ENCODE assay signal across 7 mouse cellular contexts in the genomic region with DNA sequence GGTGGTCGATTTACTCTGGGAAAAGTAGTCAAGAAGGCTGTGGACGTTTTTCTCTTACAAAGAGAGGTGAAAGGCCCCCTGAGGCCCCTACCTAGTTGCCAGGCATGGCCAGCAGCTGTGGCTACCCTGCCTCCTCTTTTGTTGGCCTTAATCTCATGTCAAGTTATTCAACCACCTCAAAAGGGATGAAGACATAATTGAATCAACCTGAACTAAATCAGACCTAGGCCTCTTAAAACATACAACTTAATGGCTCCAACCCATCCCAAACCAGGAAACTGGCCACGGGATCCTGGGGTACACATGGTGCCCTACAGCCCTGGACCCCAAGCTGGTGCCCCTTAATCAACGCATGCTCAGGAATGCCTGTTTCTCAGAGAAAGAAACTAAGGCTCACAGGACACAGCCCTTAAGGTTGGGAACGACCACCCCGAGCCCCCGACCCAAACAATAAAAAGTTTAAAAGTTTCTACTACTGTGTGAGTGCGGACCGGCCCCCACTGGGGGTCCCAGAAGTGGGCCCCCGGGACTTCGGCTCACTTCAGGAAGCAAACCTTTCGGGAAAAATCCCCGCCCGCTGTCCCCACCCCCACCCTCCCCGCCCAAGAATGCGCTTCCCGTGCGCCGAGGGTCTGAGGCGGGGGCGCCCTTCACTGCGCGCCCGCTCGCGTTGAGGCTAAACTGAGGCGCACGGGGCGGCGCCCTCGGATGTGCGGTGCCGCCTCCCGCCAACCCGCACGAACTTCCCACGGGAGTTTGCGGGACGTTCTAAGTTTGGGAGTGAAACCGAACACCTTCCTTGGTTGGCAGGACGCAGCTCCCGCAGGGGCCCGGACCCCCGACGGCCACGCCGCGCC. TPM values are rescaled to one million over a fixed set of nuclear protein-coding genes. Genes with fewer than 3 reads are reported as not detected.
A peak's percentile ranks its signal among the peaks of the same experiment; 100 is the strongest.
DNase-seq lines count a peak whose midpoint lies in the region; ATAC-seq and TF ChIP-seq lines count a peak whose summit lies in the region.

No protein-coding gene starts in this region.

- H3K9ac ChIP-seq in hindbrain, embryonic 16.5 days (ENCODE audit: low read depth, low read length), result peak overlapping the region; percentile 81

- no peak for TF ChIP-seq CTCF in G1E (IDR thresholded peaks at IDR 0.05; ENCODE audit: low read depth, low read length)
- no peak for TF ChIP-seq CTCF in thymus, adult 2 months (IDR thresholded peaks at IDR 0.05; ENCODE audit: borderline replicate concordance, control insufficient read depth, extremely low read depth, insufficient read depth, low read length, poor library complexity)

- peak overlapping the region; percentile 100 for H3K27ac ChIP-seq in forebrain, embryonic 10.5 days
- peak overlapping the region; percentile 75 for H3K27ac ChIP-seq in hindbrain, embryonic 16.5 days (ENCODE audit: low read depth, low read length)
- peak overlapping the region; percentile 74 for H3K27ac ChIP-seq in thymus, adult 2 months (ENCODE audit: control insufficient read depth, insufficient read depth, low read length)

- no peak for TF ChIP-seq POLR2A in thymus, adult 2 months (IDR thresholded peaks at IDR 0.05; ENCODE audit: control insufficient read depth, extremely low read depth, insufficient read depth, low read length, poor library complexity)

- peak overlapping the region; percentile 96 for H3K4me3 ChIP-seq in G1E (ENCODE audit: low read depth, low read length)
- H3K4me3 ChIP-seq in forebrain, embryonic 10.5 days, result peak overlapping the region; percentile 92
- H3K4me3 ChIP-seq in hindbrain, embryonic 16.5 days (ENCODE audit: low read length), result peak overlapping the region; percentile 81
- H3K4me3 ChIP-seq in thymus, adult 2 months (ENCODE audit: control insufficient read depth, insufficient read depth, low read length), result peak overlapping the region; percentile 98

- peaks cover 46% of the 10 kb centered on the region for H3K36me3 ChIP-seq in G1E (replicated peaks)
- peaks cover 10% of the 10 kb centered on the region for H3K36me3 ChIP-seq in forebrain, embryonic 10.5 days (replicated peaks)
- H3K36me3 ChIP-seq in hindbrain, embryonic 16.5 days (ENCODE audit: control insufficient read depth, insufficient read depth, low read length), result no peaks in the 10 kb centered on the region
- no peaks in the 10 kb centered on the region for H3K36me3 ChIP-seq in thymus, adult 2 months (ENCODE audit: control insufficient read depth, insufficient read depth, low read length)

- peak overlapping the region; percentile 73 for H3K4me2 ChIP-seq in hindbrain, embryonic 16.5 days (ENCODE audit: low read length)

- H3K27me3 ChIP-seq in G1E (ENCODE audit: insufficient read depth, low read length), result no peaks in the 10 kb centered on the region
- peaks cover 6% of the 10 kb centered on the region; the same call in 1 of the 2 replicates for H3K27me3 ChIP-seq in forebrain, embryonic 10.5 days (ENCODE audit: poor library complexity, severe bottlenecking)
- H3K27me3 ChIP-seq in hindbrain, embryonic 16.5 days (replicated peaks; ENCODE audit: control insufficient read depth, insufficient read depth, low read length), result no peaks in the 10 kb centered on the region
- no peaks in the 10 kb centered on the region for H3K27me3 ChIP-seq in thymus, adult 2 months (ENCODE audit: control insufficient read depth, insufficient read depth, low read length)

- peak; percentile 44 to 46 for DNase-seq in B cell, adult 2 months
- no peak for DNase-seq in G1E (ENCODE audit: low spot score)
- DNase-seq in forebrain, embryonic 10.5 days (ENCODE audit: extremely low spot score, low spot score), result peak; percentile 60
- DNase-seq in mesoderm, embryonic 11.5 days (ENCODE audit: low read depth, low spot score), result peak; percentile 74
- peak; percentile 60 for DNase-seq in thymus, adult 2 months
- no peak for DNase-seq in layer of hippocampus, adult 8-10 months (ENCODE audit: low spot score in 2 of 2)

- WGBS in forebrain, embryonic 10.5 days, result under 1% methylated on average over 48 of the region's 48 CpGs
- WGBS in hindbrain, embryonic 16.5 days, result under 1% methylated on average over 34 of the region's 48 CpGs
- WGBS in thymus, adult 2 months, result 1% methylated on average over 46 of the region's 48 CpGs

- peaks cover 72% of the 10 kb centered on the region for H3K4me1 ChIP-seq in G1E (ENCODE audit: insufficient read depth, low read depth, low read length)
- H3K4me1 ChIP-seq in forebrain, embryonic 10.5 days, result peaks cover 87% of the 10 kb centered on the region
- peaks cover 17% of the 10 kb centered on the region for H3K4me1 ChIP-seq in hindbrain, embryonic 16.5 days (ENCODE audit: control insufficient read depth, insufficient read depth, low read depth, low read length)
- H3K4me1 ChIP-seq in thymus, adult 2 months (replicated peaks; ENCODE audit: control insufficient read depth, insufficient read depth, low read length), result peaks cover 37% of the 10 kb centered on the region

- no peak for ATAC-seq in G1E (ENCODE audit: extremely low read depth, insufficient number of reproducible peaks, low FRiP score, poor library complexity, severe bottlenecking)
- ATAC-seq in hindbrain, embryonic 16.5 days, result peak; percentile 34

- H3K9me3 ChIP-seq in G1E (replicated peaks), result no peaks in the 10 kb centered on the region
- no peaks in the 10 kb centered on the region for H3K9me3 ChIP-seq in forebrain, embryonic 10.5 days
- H3K9me3 ChIP-seq in hindbrain, embryonic 16.5 days (ENCODE audit: control insufficient read depth, low read length), result no peaks in the 10 kb centered on the region

RNA-seq across cellular contexts. Expression of a gene that starts 17.8 kb away (rescaled TPM):
- total RNA-seq in G1E (2014; fragmentation: Nextera tagmentation) (46.0 and 65.0 TPM in 2 replicates), G1E (2017) (46.1 and 46.2 TPM in 2 replicates)
- 18.7 and 22.0 TPM in 2 replicates for polyA plus RNA-seq in G1E (2012)
- polyA plus RNA-seq in forebrain, embryonic 10.5 days (2016; fragmentation: Nextera tagmentation; extraction: Ambion mirVana), result 3.4 and 4.1 TPM in 2 replicates
- 0.92 and 1.0 TPM in 2 replicates for polyA plus RNA-seq in hindbrain, embryonic 16.5 days (2015; fragmentation: Nextera tagmentation; extraction: Ambion mirVana)
- polyA plus RNA-seq in thymus, adult 2 months (2012; rRNA removed), result 32.1 and 41.0 TPM in 2 replicates
- 1 to 10 TPM; 3.2 to 5.3 (median 4.5) TPM for total RNA-seq in layer of hippocampus, adult 8-10 months (2022)

Comparison
In these comparisons a context has a peak if more than half of its experiments do, and no peak if none do; other contexts are left out.
1. DNase-seq: peak in B cell, adult 2 months (2 of 2), forebrain, embryonic 10.5 days (single experiment), mesoderm, embryonic 11.5 days (single experiment) and thymus, adult 2 months (single experiment); none in G1E (single experiment) and layer of hippocampus, adult 8-10 months (0 of 2).
2. Peak in every context shown above with its lines, with median percentiles within 50 percentile points of each other: H3K4me3 ChIP-seq and H3K27ac ChIP-seq.